Mouse (Mus musculus) layer of hippocampus, postnatal 14 days (tissue): ENCODE results near the gene Eme2. TPM values are rescaled to one million over a fixed set of nuclear protein-coding genes. Genes with fewer than 3 reads are reported as not detected.

Source experiments
- DNase-seq, 2 experiments: peaks; one replicate each; pipeline ENCODE4 v3.0.0; 2021 to 2022; ENCODE audit warnings: low spot score in 2 of 2, mixed read lengths in 1 of 2
- total RNA-seq, 2 experiments: library from RNA; stranded (reverse); gene quantifications; 2 replicates each; pipeline ENCODE4 v1.2.3; 2021

Eme2 gene
- total RNA-seq, 2 experiments from 2014 or later: 66.9 to 83.2 TPM

DNA sequence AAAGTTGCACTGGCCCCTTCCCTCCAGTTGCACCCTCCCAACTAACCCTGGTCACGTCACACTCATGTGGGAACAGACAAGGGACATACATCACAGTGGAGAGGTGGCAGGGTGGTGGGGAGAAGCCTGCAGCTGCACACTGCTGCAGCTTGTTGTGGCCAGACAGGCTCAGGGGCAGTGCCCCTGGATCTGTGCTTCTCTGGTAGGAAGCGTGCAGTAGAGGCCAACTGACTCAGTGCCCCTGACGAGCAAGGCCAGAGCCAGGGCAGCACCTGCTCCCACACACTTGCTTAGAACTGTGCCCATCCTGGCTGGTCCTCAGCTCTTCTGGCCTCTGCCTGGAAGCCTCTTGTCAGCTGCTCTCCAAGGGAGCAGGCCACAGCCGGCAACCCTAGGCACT lies 2.7 kb upstream of the Eme2 start:
- no peak for DNase-seq

DNA sequence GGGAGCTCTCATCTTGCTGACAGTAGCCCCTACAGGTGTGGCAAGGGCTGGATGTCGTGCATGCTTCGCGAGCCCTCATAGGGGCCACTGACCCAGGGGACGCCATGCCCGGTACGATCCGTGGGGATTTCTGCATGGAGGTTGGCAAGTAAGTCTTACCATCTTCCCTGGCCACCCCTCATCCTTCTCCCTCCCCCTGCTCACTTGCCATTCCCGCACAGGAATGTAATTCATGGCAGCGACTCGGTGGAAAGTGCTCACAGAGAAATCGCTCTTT lies 2.0 kb upstream of the Eme2 start:
- DNase-seq: no peak

DNA sequence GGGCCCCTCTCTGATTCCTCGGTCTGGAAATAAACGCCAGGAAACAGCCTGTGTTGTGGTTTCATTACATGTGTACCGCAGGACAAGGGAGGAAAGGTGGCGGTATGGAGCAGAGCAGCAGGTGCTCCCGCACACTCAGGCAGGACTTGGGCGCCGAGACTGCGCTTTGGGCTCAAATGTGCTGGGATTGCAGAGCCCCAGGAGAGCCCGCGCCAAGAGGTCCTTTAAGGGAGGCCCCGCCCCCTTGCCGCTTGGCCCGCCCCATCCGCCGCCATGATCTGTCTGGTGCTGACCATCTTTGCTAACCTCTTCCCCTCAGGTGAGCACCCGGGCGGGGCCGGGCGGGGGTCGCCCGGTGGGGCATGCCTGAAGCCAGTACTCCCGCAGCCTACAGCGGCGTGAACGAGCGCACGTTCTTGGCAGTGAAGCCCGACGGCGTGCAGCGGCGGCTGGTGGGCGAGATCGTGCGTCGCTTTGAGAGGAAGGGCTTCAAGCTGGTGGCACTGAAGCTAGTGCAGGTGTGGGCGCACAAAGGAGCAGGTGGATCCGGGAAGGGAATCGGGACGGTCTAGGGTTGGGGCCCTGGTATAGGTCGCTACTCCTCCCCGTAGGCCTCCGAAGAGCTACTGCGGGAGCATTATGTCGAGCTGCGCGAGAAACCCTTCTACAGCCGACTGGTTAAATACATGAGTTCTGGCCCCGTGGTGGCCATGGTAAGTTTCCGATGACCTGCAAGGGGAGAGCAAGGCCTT lies 1.5 kb upstream of the Eme2 start, which contains the start of gene Nme3:
TSS of gene Nme3 (plus strand) at position 260 of the 752 bp plus-strand sequence.
- peak in 1 of 2 experiments; percentile 75 for DNase-seq

DNA sequence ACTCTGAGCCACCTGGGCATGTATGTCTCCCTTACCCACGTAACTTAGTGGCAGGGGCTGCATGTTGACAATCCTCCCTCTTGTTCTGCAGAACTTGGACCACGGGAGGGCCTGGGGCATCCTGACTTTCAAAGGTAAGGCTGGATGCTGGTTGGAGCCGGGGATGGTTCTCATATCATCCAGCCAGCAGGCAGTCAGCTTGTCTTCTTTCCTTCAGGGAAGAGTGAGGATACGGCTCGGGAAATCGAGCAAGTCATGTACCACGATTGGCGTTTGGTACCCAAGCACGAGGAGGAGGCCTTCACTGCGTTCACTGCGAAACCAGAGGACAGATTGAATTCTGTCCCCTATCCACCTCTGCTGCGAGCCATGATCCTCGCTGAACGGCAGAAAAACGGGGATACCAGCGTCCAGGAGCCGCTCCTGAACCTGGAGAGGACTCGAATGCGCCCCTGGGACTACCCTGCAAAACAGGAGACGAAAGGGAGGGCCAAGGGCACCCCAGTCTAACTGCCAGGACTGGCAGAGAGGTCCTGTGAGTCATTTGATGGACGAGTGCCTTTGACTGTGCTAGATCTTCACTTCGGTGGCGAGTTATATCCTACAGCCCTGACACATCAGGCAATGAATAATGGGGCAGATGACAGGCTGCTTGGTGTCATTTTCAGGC lies 819 bp upstream of the Eme2 start:
- DNase-seq: no peak

DNA sequence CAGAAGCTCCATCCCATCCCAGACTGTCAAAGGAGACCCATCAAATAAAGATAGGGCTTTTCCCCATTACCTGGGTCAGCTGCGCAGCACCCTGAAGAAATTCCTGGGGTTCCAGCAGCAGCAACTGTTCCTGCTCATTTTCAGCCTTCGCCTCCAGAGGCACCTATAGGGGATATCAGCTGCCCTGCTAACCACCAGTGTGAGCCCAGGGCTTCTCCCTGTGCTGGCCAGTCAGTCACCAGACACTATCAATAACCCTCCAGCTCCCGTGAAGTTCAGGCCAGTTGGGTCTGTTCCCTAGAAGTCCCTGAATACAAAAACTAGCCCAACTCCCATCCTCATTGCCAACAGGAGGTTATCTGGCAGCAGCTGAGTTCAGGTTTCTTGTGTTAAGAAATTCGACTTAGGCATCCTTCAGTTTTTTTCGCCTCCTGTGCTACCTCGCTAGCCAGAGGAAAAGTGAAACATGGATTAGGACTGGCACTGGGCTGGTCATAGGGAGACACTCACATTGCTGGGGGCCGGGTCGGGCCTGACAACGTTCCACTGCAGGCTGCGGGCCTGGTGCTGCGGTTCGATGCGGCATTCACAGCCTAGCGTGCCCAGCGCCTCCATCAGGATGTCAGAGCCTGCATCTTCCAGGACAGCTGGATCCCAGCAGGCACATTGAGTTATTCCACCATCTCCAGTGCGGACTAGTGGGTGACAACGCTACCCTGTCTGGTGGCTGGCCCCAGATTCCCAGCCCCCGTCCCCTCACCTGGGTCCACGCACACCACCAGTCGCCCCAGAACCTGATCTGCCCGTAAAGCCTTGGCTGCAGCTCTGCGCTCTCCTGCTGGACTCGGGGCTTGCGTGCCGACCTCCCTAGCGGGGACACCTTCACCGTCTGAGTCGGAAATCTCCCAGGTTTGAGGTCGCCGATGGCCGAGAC lies 559 bp downstream of the Eme2 start:
- no peak for DNase-seq

DNA sequence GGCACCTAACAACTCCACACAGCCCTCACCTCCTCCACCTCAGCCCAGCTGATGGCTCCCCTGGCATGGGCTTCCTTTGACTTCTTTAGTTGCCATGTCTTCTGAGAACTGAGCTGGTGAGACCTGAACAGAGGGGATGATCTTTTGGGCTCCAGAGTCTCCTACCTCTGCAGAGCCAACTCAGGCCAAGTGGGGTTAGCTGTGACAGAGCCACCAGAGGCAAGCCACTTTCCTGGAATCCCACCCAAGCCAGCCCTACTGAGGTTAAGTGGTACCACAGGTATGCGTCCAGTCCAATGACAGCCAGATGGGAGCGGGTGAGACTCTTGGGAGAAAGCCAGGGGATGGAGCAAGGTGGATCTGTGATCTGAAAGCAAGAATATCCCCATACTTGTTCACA lies 1.6 kb downstream of the Eme2 start:
- DNase-seq: no peak

DNA sequence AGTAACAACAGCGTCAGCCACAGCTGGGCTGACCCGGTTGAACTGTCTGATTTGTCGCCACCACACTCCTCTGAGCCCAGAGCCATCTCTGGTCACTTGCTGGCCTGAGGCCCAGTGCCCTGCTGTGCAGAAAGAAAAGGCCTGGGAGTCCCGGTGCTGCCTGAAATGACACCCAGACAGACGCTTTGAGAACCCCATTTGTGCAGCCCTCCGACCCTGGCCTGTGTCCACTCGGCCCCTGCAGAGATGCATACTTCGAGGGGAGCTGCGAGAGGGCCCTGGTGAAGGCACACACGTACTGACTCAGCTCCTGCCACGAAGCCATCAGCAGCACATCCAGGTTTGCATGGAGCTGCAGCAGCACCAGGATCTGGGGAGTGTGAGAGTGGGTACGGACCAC lies 2.1 kb downstream of the Eme2 start:
- no peak for DNase-seq

DNA sequence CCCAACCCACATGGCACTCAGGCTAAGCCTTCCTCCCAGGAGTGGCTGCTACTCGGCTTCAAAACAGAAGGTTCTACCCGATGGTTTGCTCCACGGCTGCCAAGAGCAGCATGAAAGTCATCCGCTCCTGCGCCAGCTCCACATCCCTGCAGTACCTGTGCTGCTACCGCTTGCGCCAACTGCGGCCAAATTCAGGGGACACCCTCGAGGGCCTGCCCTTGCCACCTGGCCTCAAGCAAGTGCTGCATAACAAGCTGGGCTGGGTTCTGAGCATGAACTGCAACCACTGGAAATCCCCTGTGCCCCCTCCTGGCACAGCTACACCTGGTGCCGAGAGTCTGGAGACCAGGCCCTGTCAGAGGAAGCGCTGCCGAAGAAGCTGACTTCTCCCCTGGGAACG lies 3.6 kb downstream of the Eme2 start:
- DNase-seq: no peak

DNA sequence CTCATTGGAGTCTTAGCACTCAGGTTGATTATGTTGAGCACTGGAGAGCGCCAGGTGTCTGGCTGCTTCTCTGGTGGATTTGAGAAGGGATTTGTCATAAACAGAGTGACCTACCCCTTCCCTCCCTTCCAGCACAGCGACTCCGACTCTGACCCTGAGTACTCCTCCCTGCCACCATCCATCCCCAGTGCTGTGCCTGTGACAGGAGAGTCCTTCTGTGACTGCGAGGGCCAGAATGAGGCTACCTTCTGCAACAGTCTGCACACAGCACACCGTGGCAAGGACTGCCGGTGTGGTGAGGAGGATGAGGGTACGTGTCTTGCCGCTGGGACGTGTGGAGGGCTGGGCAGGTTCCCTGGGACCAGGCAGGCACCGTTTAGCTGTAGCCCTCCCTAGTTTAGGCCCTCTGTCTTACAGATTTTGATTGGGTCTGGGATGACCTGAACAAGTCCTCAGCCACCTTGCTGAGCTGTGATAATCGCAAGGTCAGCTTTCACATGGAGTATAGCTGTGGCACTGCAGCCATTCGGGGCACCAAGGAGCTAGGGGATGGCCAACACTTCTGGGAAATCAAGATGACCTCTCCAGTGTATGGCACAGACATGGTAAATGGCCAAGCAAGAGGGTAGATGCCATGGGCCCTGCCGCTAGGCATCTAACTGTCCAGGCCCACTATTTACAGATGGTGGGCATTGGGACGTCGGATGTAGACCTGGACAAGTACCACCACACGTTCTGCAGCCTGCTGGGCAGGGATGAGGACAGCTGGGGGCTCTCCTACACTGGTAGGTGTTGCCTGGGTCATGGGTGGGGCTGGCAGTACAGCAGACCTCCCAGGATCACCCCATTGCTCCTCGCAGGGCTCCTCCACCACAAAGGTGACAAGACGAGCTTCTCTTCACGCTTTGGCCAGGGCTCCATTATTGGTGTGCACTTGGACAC lies 4.5 kb downstream of the Eme2 start:
- DNase-seq: no peak

DNA sequence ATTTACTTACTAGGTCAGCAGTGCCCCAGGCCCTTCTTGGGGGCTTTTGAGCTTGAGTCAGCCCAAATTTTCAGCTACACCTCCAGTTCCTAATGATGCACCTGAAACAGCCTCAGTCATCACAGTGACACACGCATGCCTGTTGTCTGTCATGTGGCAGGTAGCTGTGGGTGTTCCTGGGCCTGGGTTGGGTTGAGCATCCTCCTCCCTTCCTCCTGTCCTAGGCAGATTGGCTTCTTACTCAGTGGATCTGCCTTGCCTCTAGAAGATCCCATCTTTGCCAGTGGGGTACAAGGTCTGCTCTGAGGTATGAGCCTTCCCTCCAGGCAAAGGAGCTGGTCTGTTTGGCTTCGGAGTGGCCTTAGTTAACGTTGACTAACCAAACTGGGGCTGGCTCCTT lies 6.0 kb downstream of the Eme2 start:
- DNase-seq: no peak

DNA sequence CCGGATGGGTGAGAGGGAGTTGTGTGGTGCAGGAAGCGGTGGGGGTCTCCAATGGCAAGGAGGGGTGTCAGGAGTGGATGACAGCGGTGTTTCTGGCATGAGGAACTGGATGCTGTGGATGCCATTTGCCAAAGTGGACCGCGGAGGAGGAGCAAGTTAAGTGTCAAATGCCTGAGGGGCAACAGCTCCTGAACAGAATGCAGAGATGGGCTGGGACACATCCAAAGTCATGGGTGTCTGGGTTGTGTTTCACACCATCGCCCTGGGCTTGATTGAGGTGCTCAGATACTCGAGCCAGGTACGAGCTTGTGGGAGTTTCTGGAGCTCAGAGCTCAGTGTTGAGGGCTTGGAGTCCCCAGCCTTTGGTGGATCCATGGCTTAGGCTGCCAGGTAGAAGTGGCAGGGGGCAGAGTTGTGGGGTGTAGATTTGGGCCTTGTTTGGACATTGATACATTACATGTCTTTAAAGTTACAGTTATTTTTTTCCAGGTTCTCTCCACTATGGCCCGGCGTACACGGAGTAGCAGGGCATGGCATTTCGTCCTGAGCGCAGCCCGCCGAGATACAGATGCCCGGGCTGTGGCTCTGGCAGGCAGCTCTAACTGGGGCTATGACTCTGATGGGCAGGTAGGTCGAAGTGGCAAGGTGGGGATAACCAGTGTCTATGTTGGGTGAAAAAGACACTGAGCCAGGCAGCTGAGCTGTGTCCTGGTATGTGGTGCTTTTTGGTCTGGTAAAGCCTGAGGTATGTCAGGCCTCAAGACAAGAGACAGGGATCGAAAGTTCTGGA lies 7.4 kb downstream of the Eme2 start:
- DNase-seq: no peak

DNA sequence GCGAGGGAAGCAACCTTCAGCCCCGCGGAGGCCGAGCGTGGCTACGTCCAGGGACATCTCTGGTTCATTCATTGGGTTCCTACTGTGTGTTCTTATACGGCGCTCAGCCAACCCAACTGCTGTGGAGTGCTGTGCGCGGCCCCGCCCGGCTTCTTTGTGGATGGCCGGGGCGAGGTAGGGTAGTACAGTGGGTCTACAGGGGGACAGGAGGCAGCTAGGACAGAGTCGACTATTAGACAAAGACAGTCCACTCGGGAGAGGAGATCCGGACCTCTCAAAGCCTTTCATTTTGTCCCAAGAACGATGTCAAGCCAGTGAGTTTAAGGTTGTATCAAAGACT lies 8.0 kb downstream of the Eme2 start:
- no peak for DNase-seq

DNA sequence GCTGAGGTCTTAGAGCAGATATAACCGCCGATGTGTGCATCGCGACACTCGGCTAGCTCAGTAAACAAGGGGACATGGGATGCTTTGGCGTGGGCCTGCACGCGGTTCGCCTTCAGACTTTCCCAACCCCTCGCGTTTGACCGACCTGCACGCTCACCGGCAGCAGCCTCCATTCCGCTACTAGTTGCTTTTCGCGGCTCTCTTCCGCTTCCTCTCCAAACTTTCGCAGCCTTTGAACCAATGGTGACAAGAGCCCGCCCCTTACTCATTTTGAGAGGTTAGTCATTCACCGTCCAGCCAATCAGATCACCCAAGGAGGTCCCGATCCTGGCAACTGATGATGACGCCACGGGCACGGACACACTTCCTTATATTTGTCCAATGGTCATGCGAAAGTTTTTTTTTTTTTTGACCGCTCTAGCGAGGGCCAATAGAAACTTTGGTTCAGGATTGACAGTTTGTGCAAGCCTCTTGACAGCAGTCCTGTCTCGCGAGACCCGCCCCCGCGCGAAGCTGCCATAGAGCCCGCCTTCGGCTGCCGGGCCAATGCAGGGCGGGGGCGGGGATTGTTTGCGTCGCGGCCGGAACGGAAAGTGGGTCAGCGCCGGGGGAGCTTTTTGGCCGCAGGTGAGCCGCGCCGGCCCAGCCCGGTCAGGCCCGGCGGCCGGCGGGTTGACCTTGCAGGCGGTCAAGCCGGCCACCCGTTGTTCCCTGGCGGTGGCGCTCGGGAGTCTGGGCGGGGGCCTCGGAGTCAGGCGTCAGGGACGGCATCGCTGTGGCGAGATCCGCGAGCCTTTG lies 8.6 kb downstream of the Eme2 start, which contains the start of the genes Nubp2 and Spsb3:
TSS of gene Nubp2 (minus strand) at position 216 of the 798 bp plus-strand sequence.
TSS of gene Spsb3 (plus strand) at position 510 of the 798 bp plus-strand sequence.
- DNase-seq: peak; percentile 95 to 100

DNA sequence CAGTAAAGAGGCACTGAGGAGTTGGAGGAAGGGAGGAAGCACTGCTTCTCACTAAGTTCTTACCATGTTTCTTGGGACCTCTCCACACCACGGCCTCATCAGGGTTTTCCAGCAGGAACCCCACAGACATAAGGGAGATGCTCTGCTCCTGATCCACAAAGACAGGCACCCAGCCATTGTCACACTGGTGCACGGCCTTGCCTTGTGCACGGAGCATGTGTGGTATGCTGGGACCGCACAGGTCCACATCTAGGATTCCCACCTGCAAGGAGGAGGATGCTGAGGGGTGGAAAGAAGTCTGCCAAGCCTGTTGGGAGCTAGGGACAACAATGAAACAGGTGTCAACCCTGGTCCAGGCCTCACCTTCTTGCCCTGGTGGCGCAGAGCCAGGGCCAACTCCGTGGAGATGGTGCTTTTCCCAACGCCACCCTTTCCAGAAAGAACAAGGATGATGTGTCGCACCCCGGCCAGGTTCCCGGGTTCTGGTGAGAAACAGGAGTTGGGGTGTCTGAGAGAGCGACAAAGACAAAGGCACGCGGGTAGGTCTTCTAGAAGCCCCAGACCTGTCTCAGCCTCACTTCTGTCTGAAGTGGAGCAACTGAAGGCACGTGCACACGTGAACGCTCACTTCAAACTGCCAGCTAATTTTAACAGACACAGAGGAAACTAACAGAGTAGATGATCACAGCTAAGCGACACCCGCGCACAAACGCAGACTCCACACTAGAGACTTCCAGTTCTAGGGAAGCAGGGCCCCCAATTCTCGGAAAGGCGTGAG lies 9.3 kb downstream of the Eme2 start:
- DNase-seq: no peak

DNA sequence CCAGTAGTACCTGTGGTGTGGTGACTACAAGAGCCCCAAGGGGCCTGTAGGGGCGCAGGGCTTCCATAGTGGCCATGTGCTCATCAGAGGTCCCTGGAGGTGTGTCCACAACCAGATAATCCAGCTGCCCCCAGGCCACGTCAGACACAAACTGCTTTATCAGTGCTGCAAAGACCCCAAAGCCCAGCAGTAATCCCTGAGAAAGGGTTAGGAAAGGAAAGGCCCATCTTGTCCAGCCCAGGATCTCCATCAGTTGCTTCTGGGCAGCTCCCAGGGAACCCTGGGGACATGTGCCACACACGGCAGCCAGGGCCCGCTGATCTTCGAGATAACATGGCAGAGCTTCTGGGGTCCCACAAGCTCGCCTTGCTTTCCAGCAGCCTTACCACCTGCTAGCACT lies 10.5 kb downstream of the Eme2 start:
- no peak for DNase-seq

DNA sequence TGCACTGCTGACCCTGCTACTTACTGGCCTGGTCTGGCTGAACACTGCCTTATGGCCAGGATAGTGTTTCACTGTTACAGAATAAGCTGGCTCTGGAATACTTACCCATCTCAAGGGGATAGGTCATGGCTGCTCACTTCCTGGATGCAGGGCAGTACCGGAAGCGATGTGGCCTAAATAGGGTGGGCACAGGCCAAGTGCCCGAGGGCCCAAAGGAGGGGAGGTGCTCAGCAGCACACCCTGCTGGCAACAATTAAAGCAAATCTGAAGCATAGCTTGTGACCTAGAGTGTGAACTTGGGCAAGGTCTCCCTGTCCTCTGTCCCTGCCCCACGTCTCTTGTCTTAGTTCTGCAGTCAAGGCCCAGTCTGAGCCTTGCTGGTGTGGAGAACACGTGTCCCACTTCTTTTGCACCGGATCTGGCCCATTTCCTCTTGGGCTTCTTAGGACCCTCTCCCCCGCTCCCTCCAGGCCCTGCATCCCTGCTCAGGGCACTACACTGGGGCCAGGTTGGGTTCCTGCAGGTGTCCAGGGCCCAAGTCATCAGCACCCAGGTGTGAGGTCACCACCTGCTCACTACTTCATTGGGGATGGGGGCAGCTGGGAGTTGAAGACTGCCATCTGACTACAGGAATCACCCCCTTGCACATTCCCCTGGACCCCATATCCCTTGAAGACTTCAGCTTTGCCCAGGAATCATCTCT lies 13.0 kb downstream of the Eme2 start:
- DNase-seq: no peak

DNA sequence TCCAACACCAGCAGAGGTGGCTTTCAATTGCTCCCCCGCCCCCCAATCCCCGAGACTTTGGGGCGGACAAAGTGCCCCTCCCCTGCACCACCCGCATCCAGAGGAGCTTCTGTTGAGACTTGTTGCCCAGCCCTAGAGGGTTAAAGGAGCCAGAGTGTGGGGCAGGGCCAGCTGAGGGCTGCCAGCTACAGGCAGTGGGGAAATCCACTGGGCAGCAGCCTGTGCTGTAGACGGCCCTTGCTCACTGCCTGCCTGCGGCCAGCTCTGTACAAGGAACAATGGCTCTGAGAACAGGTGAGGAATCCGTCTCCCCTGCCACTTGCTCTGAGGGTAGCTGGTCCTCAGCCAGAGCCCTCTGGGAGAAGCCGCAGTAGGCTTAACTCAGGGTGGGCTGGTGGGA lies 16.4 kb downstream of the Eme2 start:
- no peak for DNase-seq

DNA sequence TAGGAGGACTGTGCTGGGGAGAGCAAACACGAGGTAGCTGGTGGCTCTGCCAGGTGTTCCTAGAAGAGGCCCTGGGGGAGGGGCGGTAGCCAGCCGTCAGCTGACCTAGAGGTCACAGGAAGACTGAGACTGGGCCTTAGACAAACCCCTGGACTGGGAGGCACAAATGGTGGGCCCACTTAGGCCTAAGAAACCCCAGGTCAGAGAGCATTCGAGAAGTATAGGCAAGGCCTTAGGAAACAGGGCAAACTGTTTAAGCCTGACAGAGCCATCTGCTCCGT lies 16.8 kb downstream of the Eme2 start:
- no peak for DNase-seq
